Mouse (Mus musculus): ENCODE results near the gene Adamts13. TPM values are rescaled to one million over a fixed set of nuclear protein-coding genes. Genes with fewer than 3 reads are reported as not detected.

Gene Adamts13
- total and polyA plus RNA-seq, 3 experiments: 19.7 to 130 TPM; not detected in 1

DNA sequence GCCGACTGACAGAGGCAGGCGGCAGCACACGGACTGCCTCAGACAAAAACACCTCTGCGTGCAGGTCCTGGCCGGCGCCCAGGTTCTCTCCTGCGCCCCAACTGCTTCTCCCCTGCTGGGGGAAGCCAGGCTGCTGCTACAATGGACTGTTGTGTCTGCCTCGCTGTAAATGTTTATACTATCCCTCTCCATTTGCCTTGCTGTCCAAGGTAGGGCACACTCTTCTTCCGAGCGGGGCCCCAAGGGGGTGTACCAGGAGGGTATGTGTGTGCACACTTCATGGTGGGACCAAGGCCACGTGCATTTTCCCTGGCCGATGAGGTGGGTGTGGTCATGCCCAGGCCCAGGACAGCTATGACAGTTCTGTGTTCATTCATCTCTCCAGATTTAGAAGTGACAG lies 85.5 kb downstream of the Adamts13 start:
- Histone ChIP-seq H3K36me3 (ENCODE audit: control insufficient read depth in 1 of 2, insufficient read depth in 2 of 2, low read length in 2 of 2) (no peaks in the 10 kb centered on the region), H3K4me1 (ENCODE audit: control insufficient read depth in 1 of 2, insufficient read depth in 2 of 2, low read length in 2 of 2) (no peaks in the 10 kb centered on the region), H3K79me2 (ENCODE audit: control insufficient read depth, insufficient read depth, low read length, poor library complexity) (no peaks in the 10 kb centered on the region), H3K9ac (ENCODE audit: control insufficient read depth, low read depth, low read length, poor library complexity, severe bottlenecking) (no peak overlapping the region), H3K9me3 (replicated peaks; ENCODE audit: insufficient read depth, low read length) (no peaks in the 10 kb centered on the region), H3K27ac (ENCODE audit: control insufficient read depth, low read depth, low read length) (no peak overlapping the region), H3K4me3 (ENCODE audit: control insufficient read depth in 1 of 2, insufficient read depth in 1 of 2, low read depth in 2 of 2, low read length in 2 of 2) (no peak overlapping the region), H3K27me3 (ENCODE audit: control insufficient read depth in 1 of 2, insufficient read depth in 2 of 2, low read length in 2 of 2) (peaks cover 0 to 8% of the 10 kb centered on the region in 2 experiments)
- TF ChIP-seq SIN3A (IDR thresholded peaks at IDR 0.05; ENCODE audit: low read length): no peak
- no peak for TF ChIP-seq RCOR1 (IDR thresholded peaks at IDR 0.05; ENCODE audit: low read depth, low read length)
- no peak for TF ChIP-seq POLR2AphosphoS2 (IDR thresholded peaks at IDR 0.05; ENCODE audit: low read length)
- TF ChIP-seq ZNF384 (IDR thresholded peaks at IDR 0.05; ENCODE audit: low read depth, low read length): no peak
- TF ChIP-seq TCF12 (IDR thresholded peaks at IDR 0.05; ENCODE audit: low read depth, low read length): no peak
- no peak for TF ChIP-seq RAD21 (IDR thresholded peaks at IDR 0.05; ENCODE audit: low read depth, low read length)
- TF ChIP-seq KAT2A (conservative IDR thresholded peaks at IDR 0.05; ENCODE audit: low read depth, low read length): no peak
- TF ChIP-seq MEF2A (IDR thresholded peaks at IDR 0.05; ENCODE audit: extremely low read depth, insufficient replicate concordance, low read depth, low read length, poor library complexity, severe bottlenecking): no peak
- TF ChIP-seq EP300 (IDR thresholded peaks at IDR 0.05; ENCODE audit: low read depth in 1 of 2, low read length in 2 of 2): no peak
- TF ChIP-seq BHLHE40 (IDR thresholded peaks at IDR 0.05; ENCODE audit: borderline replicate concordance, low read depth, low read length): no peak
- no peak for TF ChIP-seq ETS1 (IDR thresholded peaks at IDR 0.05; ENCODE audit: low read depth, low read length)
- DNase-seq (ENCODE audit: low read depth, low spot score): no peak

DNA sequence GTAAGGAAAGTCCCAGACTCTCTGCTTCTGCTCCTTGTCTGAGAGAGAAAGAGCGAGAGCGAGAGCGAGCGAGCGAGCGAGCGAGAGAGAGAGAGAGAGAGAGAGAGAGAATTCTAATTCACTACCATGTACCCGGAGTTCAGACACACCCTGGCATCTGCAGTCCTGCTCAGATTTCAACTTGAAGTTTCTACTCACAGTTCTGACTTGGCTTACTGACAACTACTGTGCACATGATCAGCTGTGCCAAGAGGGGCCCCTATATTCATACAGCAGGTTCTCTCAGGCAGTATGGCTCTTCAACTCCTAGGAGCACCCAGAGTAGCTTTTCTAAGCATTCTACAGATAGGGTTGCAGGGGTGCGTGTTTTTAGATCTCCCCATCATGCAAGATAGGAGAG lies 86.0 kb downstream of the Adamts13 start:
- Histone ChIP-seq H3K79me2 (ENCODE audit: control insufficient read depth, insufficient read depth, low read length, poor library complexity) (no peaks in the 10 kb centered on the region), H3K27me3 (ENCODE audit: control insufficient read depth in 1 of 2, insufficient read depth in 2 of 2, low read length in 2 of 2) (peaks cover 0 to 8% of the 10 kb centered on the region in 2 experiments), H3K27ac (ENCODE audit: control insufficient read depth, low read depth, low read length) (no peak overlapping the region), H3K9me3 (replicated peaks; ENCODE audit: insufficient read depth, low read length) (no peaks in the 10 kb centered on the region), H3K36me3 (ENCODE audit: control insufficient read depth in 1 of 2, insufficient read depth in 2 of 2, low read length in 2 of 2) (no peaks in the 10 kb centered on the region), H3K4me1 (ENCODE audit: control insufficient read depth in 1 of 2, insufficient read depth in 2 of 2, low read length in 2 of 2) (no peaks in the 10 kb centered on the region), H3K9ac (ENCODE audit: control insufficient read depth, low read depth, low read length, poor library complexity, severe bottlenecking) (no peak overlapping the region), H3K4me3 (ENCODE audit: control insufficient read depth in 1 of 2, insufficient read depth in 1 of 2, low read depth in 2 of 2, low read length in 2 of 2) (no peak overlapping the region)
- DNase-seq (ENCODE audit: low read depth, low spot score): no peak
- TF ChIP-seq TCF12 (IDR thresholded peaks at IDR 0.05; ENCODE audit: low read depth, low read length): no peak
- no peak for TF ChIP-seq HCFC1 (IDR thresholded peaks at IDR 0.05; ENCODE audit: low read depth, low read length)
- no peak for TF ChIP-seq ZNF384 (IDR thresholded peaks at IDR 0.05; ENCODE audit: low read depth, low read length)
- no peak for TF ChIP-seq CTCF (IDR thresholded peaks at IDR 0.05 in 2 of 3, conservative IDR thresholded peaks at IDR 0.05 in 1 of 3; ENCODE audit: control insufficient read depth in 1 of 3, insufficient read depth in 1 of 3, low read depth in 2 of 3, low read length in 3 of 3, poor library complexity in 1 of 3, severe bottlenecking in 1 of 3)
- no peak for TF ChIP-seq NRF1 (IDR thresholded peaks at IDR 0.05; ENCODE audit: insufficient read depth, low read depth, low read length, poor library complexity, severe bottlenecking)
- no peak for TF ChIP-seq MAX (IDR thresholded peaks at IDR 0.05; ENCODE audit: low read length)
- TF ChIP-seq MAFK (IDR thresholded peaks at IDR 0.05; ENCODE audit: borderline replicate concordance, low read depth, low read length): no peak
- TF ChIP-seq MYC (IDR thresholded peaks at IDR 0.05; ENCODE audit: low read depth, low read length): no peak
- no peak for TF ChIP-seq UBTF (IDR thresholded peaks at IDR 0.05; ENCODE audit: borderline replicate concordance, insufficient read depth, low read depth, low read length)
- no peak for TF ChIP-seq CHD2 (IDR thresholded peaks at IDR 0.05; ENCODE audit: low read length)
- TF ChIP-seq ZKSCAN1 (IDR thresholded peaks at IDR 0.05; ENCODE audit: low read depth, low read length): no peak
- no peak for TF ChIP-seq EP300 (IDR thresholded peaks at IDR 0.05; ENCODE audit: low read depth in 1 of 2, low read length in 2 of 2)
- no peak for TF ChIP-seq NELFE (IDR thresholded peaks at IDR 0.05; ENCODE audit: low read depth, low read length)
- TF ChIP-seq TBP (IDR thresholded peaks at IDR 0.05; ENCODE audit: low read depth, low read length): no peak
- TF ChIP-seq SMC3 (IDR thresholded peaks at IDR 0.05; ENCODE audit: low read depth, low read length): no peak
